Mouse (Mus musculus): ENCODE data around the gene Gsap.

GRCm38 (mm10) chr5:21163421-21163820 lies 22.6 kb upstream of the Gsap start:
- no peak for TF ChIP-seq CTCF (IDR thresholded peaks at IDR 0.05)
- no peak for TF ChIP-seq EP300 (IDR thresholded peaks at IDR 0.05)

Data from lung, postnatal 0 days (tissue).